Comparison of ENCODE assay signal across 9 mouse cellular contexts in genomic region chr5:110558368-110558767, GRCm38 (mm10). TPM values are rescaled to one million over a fixed set of nuclear protein-coding genes. Genes with fewer than 3 reads are reported as not detected.
A peak's percentile ranks its signal among the peaks of the same experiment; 100 is the strongest.
DNase-seq lines count a peak whose midpoint lies in the region; ATAC-seq and TF ChIP-seq lines count a peak whose summit lies in the region.
"Had no signal": no experiment of that assay in that cellular context is flagged by ENCODE, and none has a peak within 500 bp of the region (broad histone marks: within the 10 kb centered on the region; RNA-seq: fewer than 3 reads in every experiment).

No protein-coding gene starts in this region.

- H3K9me3 ChIP-seq in lung, postnatal 0 days (ENCODE audit: low read length) = no peaks in the 10 kb centered on the region
- H3K9me3 ChIP-seq in intestine, postnatal 0 days (ENCODE audit: control insufficient read depth) = no peaks in the 10 kb centered on the region
- H3K9me3 ChIP-seq: embryonic facial prominence, embryonic 15.5 days; lung, embryonic 15.5 days had no signal

- H3K4me2 ChIP-seq in lung, postnatal 0 days (replicated peaks; ENCODE audit: low read depth, low read length) = no peak overlapping the region
- H3K4me2 ChIP-seq in intestine, postnatal 0 days (replicated peaks; ENCODE audit: low read depth) = no peak overlapping the region
- H3K4me2 ChIP-seq: embryonic facial prominence, embryonic 15.5 days; lung, embryonic 15.5 days had no signal

- no peaks in the 10 kb centered on the region for H3K27me3 ChIP-seq in lung, postnatal 0 days (replicated peaks; ENCODE audit: insufficient read depth, low read length)
- H3K27me3 ChIP-seq in intestine, postnatal 0 days (replicated peaks; ENCODE audit: control insufficient read depth, insufficient read depth, low read length) = no peaks in the 10 kb centered on the region
- H3K27me3 ChIP-seq: embryonic facial prominence, embryonic 15.5 days; lung, embryonic 15.5 days had no signal

- no peak overlapping the region for H3K4me3 ChIP-seq in lung, postnatal 0 days (ENCODE audit: low read depth, low read length)
- no peak overlapping the region for H3K4me3 ChIP-seq in intestine, postnatal 0 days (ENCODE audit: low read depth, low read length)
- H3K4me3 ChIP-seq: embryonic facial prominence, embryonic 15.5 days; lung, embryonic 15.5 days had no signal

- H3K9ac ChIP-seq in lung, postnatal 0 days (replicated peaks; ENCODE audit: low read depth) = no peak overlapping the region
- no peak overlapping the region for H3K9ac ChIP-seq in intestine, postnatal 0 days (ENCODE audit: low read depth, low read length)
- H3K9ac ChIP-seq: embryonic facial prominence, embryonic 15.5 days; lung, embryonic 15.5 days had no signal

- no peaks in the 10 kb centered on the region for H3K36me3 ChIP-seq in lung, postnatal 0 days (ENCODE audit: insufficient read depth, low read length)
- H3K36me3 ChIP-seq in intestine, postnatal 0 days (ENCODE audit: control insufficient read depth, insufficient read depth) = no peaks in the 10 kb centered on the region
- H3K36me3 ChIP-seq: embryonic facial prominence, embryonic 15.5 days; lung, embryonic 15.5 days had no signal

- H3K4me1 ChIP-seq in lung, postnatal 0 days (ENCODE audit: insufficient read depth, low read depth, low read length) = no peaks in the 10 kb centered on the region
- H3K4me1 ChIP-seq in intestine, postnatal 0 days (replicated peaks; ENCODE audit: control insufficient read depth, insufficient read depth, low read length) = no peaks in the 10 kb centered on the region
- H3K4me1 ChIP-seq: embryonic facial prominence, embryonic 15.5 days; lung, embryonic 15.5 days had no signal

- TF ChIP-seq CTCF in lung, postnatal 0 days (IDR thresholded peaks at IDR 0.05) = no peak
- TF ChIP-seq CTCF in intestine, postnatal 0 days (IDR thresholded peaks at IDR 0.05; ENCODE audit: low read depth) = no peak

- no peak for TF ChIP-seq EP300 in lung, postnatal 0 days (IDR thresholded peaks at IDR 0.05)

- no peak for ATAC-seq in lung, postnatal 0 days
- no peak for ATAC-seq in intestine, postnatal 0 days

- DNase-seq in urinary bladder, postnatal 10 days (ENCODE audit: low spot score) = peak; percentile 26
- no peak for DNase-seq in urinary bladder, adult 18-20 months (ENCODE audit: low spot score in 2 of 2)
- peak; percentile 61 for DNase-seq in brain, adult 2 months (ENCODE audit: low read depth, low spot score)
- DNase-seq in heart, adult 8-10 months (ENCODE audit: low spot score) = peak; percentile 59
- DNase-seq in lung, postnatal 0 days (ENCODE audit: low spot score) = peak; percentile 73
- no peak for DNase-seq in MN1 (ENCODE audit: low spot score)

- no peak overlapping the region for H3K27ac ChIP-seq in lung, postnatal 0 days (ENCODE audit: low read length)
- H3K27ac ChIP-seq in intestine, postnatal 0 days (ENCODE audit: low read depth, low read length) = no peak overlapping the region
- H3K27ac ChIP-seq: embryonic facial prominence, embryonic 15.5 days; lung, embryonic 15.5 days had no signal

- WGBS in lung, postnatal 0 days = 8% methylated on average over 8 of the region's 8 CpGs
- 5% methylated on average over 8 of the region's 8 CpGs for WGBS in intestine, postnatal 0 days

RNA-seq across cellular contexts. Expression of gene Galnt9, which starts 14.2 kb away (rescaled TPM):
- not detected for total RNA-seq in heart, adult 8-10 months (2022)
- 0.18 and 0.26 TPM in 2 replicates for polyA plus RNA-seq in lung, postnatal 0 days (2015; fragmentation: Nextera tagmentation; extraction: Ambion mirVana)
- polyA plus RNA-seq in intestine, postnatal 0 days (2015; fragmentation: Nextera tagmentation; extraction: Ambion mirVana) = 0.24 and 0.31 TPM in 2 replicates

Comparison
In these comparisons a context has a peak if more than half of its experiments do, and no peak if none do; other contexts are left out.
1. DNase-seq: peak in urinary bladder, postnatal 10 days (single experiment), brain, adult 2 months (single experiment), heart, adult 8-10 months (single experiment) and lung, postnatal 0 days (single experiment); none in urinary bladder, adult 18-20 months (0 of 2) and MN1 (single experiment).